ENCODE assay signal across 29 mouse cellular contexts in the genomic region with DNA sequence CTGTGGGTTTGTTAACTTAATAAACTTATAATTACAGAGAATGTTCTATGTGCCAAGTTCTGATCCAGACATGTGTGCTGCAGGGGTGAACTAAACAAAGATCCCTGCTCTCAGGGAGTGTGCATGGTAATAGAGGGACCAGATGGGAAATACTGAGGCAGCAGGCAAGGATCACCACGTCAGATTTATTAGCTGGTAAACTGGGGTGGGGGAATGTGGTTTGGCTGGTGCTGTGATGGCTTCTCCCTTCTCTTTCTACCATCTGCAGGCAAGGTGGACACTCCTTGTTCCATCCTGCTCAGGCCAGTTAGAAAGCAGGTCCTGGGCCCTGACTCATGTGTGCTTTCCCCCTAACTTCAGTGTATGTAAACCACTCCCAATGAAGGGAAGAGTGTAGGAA. TPM values are rescaled to one million over a fixed set of nuclear protein-coding genes. Genes with fewer than 3 reads are reported as not detected.
A peak's percentile ranks its signal among the peaks of the same experiment; 100 is the strongest.
DNase-seq lines count a peak whose midpoint lies in the region; ATAC-seq lines count a peak whose summit lies in the region.
"Had no signal": no experiment of that assay in that cellular context is flagged by ENCODE, and none has a peak within 500 bp of the region (broad histone marks: within the 10 kb centered on the region; RNA-seq: fewer than 3 reads in every experiment).

No protein-coding gene starts in this region.

- no peak overlapping the region for H3K9ac ChIP-seq in forebrain, embryonic 14.5 days (ENCODE audit: low read length)
- H3K9ac ChIP-seq: embryonic facial prominence, embryonic 12.5 days; forebrain, postnatal 0 days; liver, embryonic 15.5 days; lung, embryonic 14.5 days; midbrain, embryonic 15.5 days; stomach, embryonic 15.5 days had no signal

- H3K9me3 ChIP-seq in forebrain, embryonic 14.5 days (replicated peaks; ENCODE audit: control insufficient read depth, low read length) = no peaks in the 10 kb centered on the region
- H3K9me3 ChIP-seq in forebrain, embryonic 10.5 days = no peaks in the 10 kb centered on the region
- H3K9me3 ChIP-seq: G1E; hindbrain, embryonic 10.5 days; liver, embryonic 15.5 days; midbrain, embryonic 15.5 days; stomach, embryonic 15.5 days had no signal

- no peaks in the 10 kb centered on the region for H3K36me3 ChIP-seq in forebrain, embryonic 14.5 days (ENCODE audit: control insufficient read depth, insufficient read depth, low read length)
- H3K36me3 ChIP-seq in forebrain, embryonic 10.5 days (replicated peaks) = no peaks in the 10 kb centered on the region
- H3K36me3 ChIP-seq: embryonic facial prominence, embryonic 12.5 days; G1E; hindbrain, embryonic 10.5 days; liver, embryonic 15.5 days; midbrain, embryonic 15.5 days; stomach, embryonic 15.5 days had no signal

- ATAC-seq in forebrain, embryonic 14.5 days = no peak
- ATAC-seq: forebrain, postnatal 0 days; hindbrain, postnatal 0 days; intestine, postnatal 0 days; midbrain, embryonic 15.5 days had no signal

- no peak overlapping the region for H3K4me2 ChIP-seq in forebrain, embryonic 14.5 days (ENCODE audit: low read length)
- H3K4me2 ChIP-seq: embryonic facial prominence, embryonic 12.5 days; liver, embryonic 15.5 days; lung, embryonic 14.5 days; midbrain, embryonic 15.5 days; stomach, embryonic 15.5 days had no signal

- H3K27ac ChIP-seq in forebrain, embryonic 14.5 days (ENCODE audit: low read depth, low read length) = no peak overlapping the region
- H3K27ac ChIP-seq in forebrain, embryonic 10.5 days = no peak overlapping the region
- H3K27ac ChIP-seq: embryonic facial prominence, embryonic 12.5 days; hindbrain, embryonic 10.5 days; hindbrain, postnatal 0 days; liver, embryonic 15.5 days; midbrain, embryonic 15.5 days; stomach, embryonic 15.5 days had no signal

- peak; percentile 3 for DNase-seq in forebrain, embryonic 14.5 days (ENCODE audit: low spot score)
- no peak for DNase-seq in forebrain, embryonic 10.5 days (ENCODE audit: extremely low spot score, low spot score)
- peak; percentile 5 for DNase-seq in layer of hippocampus, adult 11-12 months (ENCODE audit: low spot score)
- no peak for DNase-seq in layer of hippocampus, postnatal 10 days (ENCODE audit: low spot score in 2 of 2)
- peak; percentile 4 for DNase-seq in urinary bladder, postnatal 14 days (ENCODE audit: low spot score)
- DNase-seq in urinary bladder, postnatal 25 days (ENCODE audit: low spot score) = no peak
- DNase-seq in natural killer cell, adult 2 months (ENCODE audit: low spot score in 2 of 2) = no peak
- DNase-seq in testis, postnatal 14 days (ENCODE audit: low spot score) = no peak
- DNase-seq: adrenal gland, postnatal 14 days; cerebellum, adult 11-12 months; cerebellum, adult 9-11 months; embryo, embryonic 11 days; forebrain, postnatal 0 days; heart, postnatal 14 days; kidney, postnatal 14 days; lung, postnatal 14 days; right cerebral cortex, postnatal 25 days; thymus, postnatal 14 days had no signal

- H3K4me1 ChIP-seq in forebrain, embryonic 14.5 days (ENCODE audit: control insufficient read depth, insufficient read depth, low read length) = no peaks in the 10 kb centered on the region
- no peaks in the 10 kb centered on the region for H3K4me1 ChIP-seq in forebrain, embryonic 10.5 days
- H3K4me1 ChIP-seq: embryonic facial prominence, embryonic 12.5 days; liver, embryonic 15.5 days; midbrain, embryonic 15.5 days; stomach, embryonic 15.5 days had no signal

- H3K27me3 ChIP-seq in forebrain, embryonic 14.5 days (replicated peaks; ENCODE audit: control insufficient read depth, insufficient read depth, low read length) = no peaks in the 10 kb centered on the region
- no peaks in the 10 kb centered on the region for H3K27me3 ChIP-seq in forebrain, embryonic 10.5 days (ENCODE audit: poor library complexity, severe bottlenecking)
- H3K27me3 ChIP-seq: embryonic facial prominence, embryonic 12.5 days; liver, embryonic 15.5 days; midbrain, embryonic 15.5 days; stomach, embryonic 15.5 days had no signal

- WGBS in forebrain, embryonic 14.5 days = 62% methylated on average over 1 of the region's 1 CpGs
- WGBS in forebrain, embryonic 10.5 days = 65% methylated on average over 1 of the region's 1 CpGs

- H3K4me3 ChIP-seq in forebrain, embryonic 14.5 days (ENCODE audit: low read depth, low read length) = no peak overlapping the region
- no peak overlapping the region for H3K4me3 ChIP-seq in forebrain, embryonic 10.5 days
- H3K4me3 ChIP-seq: embryonic facial prominence, embryonic 12.5 days; hindbrain, embryonic 10.5 days; liver, embryonic 15.5 days; midbrain, embryonic 15.5 days; stomach, embryonic 15.5 days had no signal

RNA-seq across cellular contexts. Expression of a gene that starts 41.7 kb away (rescaled TPM):
- polyA plus RNA-seq in forebrain, embryonic 14.5 days (2014; fragmentation: Nextera tagmentation; extraction: Ambion mirVana) = 1.5 and 2.1 TPM in 2 replicates
- polyA plus RNA-seq in forebrain, embryonic 10.5 days (2016; fragmentation: Nextera tagmentation; extraction: Ambion mirVana) = 0.20 and 0.38 TPM in 2 replicates
- total RNA-seq in layer of hippocampus, postnatal 10 days (2021) = 10 to 100 TPM; 11.1 to 13.3 TPM
- polyA plus RNA-seq: G1E had no signal

RNA-seq across cellular contexts. Expression of a gene that starts 55.9 kb away (rescaled TPM):
- 21.7 and 25.0 TPM in 2 replicates for polyA plus RNA-seq in forebrain, embryonic 14.5 days (2014; fragmentation: Nextera tagmentation; extraction: Ambion mirVana)
- 13.3 and 13.5 TPM in 2 replicates for polyA plus RNA-seq in forebrain, embryonic 10.5 days (2016; fragmentation: Nextera tagmentation; extraction: Ambion mirVana)
- total RNA-seq in layer of hippocampus, postnatal 10 days (2021) = 10 to 100 TPM; 64.8 to 72.0 TPM
- total RNA-seq: liver, adult 2 months; neutrophil, adult 5-6 weeks had no signal
- polyA plus RNA-seq: G1E had no signal

Comparison
In these comparisons a context has a peak if more than half of its experiments do, and no peak if none do; other contexts are left out.
1. DNase-seq: peak in forebrain, embryonic 14.5 days (single experiment), layer of hippocampus, adult 11-12 months (single experiment) and urinary bladder, postnatal 14 days (single experiment); none in forebrain, embryonic 10.5 days (single experiment), layer of hippocampus, postnatal 10 days (0 of 2), urinary bladder, postnatal 25 days (single experiment), natural killer cell, adult 2 months (0 of 2) and testis, postnatal 14 days (single experiment).